8 mouse cellular contexts compared by ENCODE assay signal in the genomic region with DNA sequence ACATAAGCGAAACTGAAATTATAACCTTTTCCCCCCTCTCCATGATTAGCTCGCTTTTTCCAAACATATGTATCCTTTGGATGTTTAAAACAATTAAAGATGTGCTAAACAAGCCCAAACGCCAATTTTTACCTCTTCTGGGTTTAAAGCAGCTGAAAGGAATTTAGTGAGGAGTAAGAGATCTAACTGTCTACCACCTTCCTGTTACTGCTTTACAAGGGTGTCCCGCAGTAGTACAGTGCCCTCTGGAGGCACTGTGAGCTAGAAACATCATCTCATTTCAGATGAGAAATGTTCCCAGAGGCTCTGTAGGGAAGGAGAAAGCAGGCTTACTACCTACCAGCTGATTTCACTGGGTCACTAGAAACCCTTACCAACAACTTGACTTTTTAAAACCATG.
DNase-seq lines count a peak whose midpoint lies in the region; ATAC-seq and TF ChIP-seq lines count a peak whose summit lies in the region.

No protein-coding gene starts in this region.

- H3K9ac ChIP-seq in liver, postnatal 0 days (replicated peaks) = no peak overlapping the region

- no peaks in the 10 kb centered on the region for H3K27me3 ChIP-seq in liver, postnatal 0 days (ENCODE audit: insufficient read depth, low read length)

- H3K4me1 ChIP-seq in embryonic fibroblast, embryonic 13.5 days (ENCODE audit: control insufficient read depth, insufficient read depth, low read length) = no peaks in the 10 kb centered on the region
- H3K4me1 ChIP-seq in liver, postnatal 0 days (ENCODE audit: insufficient read depth) = no peaks in the 10 kb centered on the region

- H3K27ac ChIP-seq in embryonic fibroblast, embryonic 13.5 days (ENCODE audit: insufficient read depth, low read length) = no peak overlapping the region
- H3K27ac ChIP-seq in liver, postnatal 0 days (ENCODE audit: low read depth) = no peak overlapping the region

- ATAC-seq in liver, postnatal 0 days = no peak
- ATAC-seq in cerebellum, adult (ENCODE audit: insufficient number of reproducible peaks, low FRiP score, low TSS enrichment) = no peak; the same call in 1 of the 2 replicates

- no peak for TF ChIP-seq EP300 in liver, postnatal 0 days (IDR thresholded peaks at IDR 0.05; ENCODE audit: low read depth)

- DNase-seq in ovary, postnatal 36 days (ENCODE audit: low spot score) = peak; percentile 19
- no peak for DNase-seq in ovary, postnatal 10 days (ENCODE audit: low spot score)
- peak; percentile 21 for DNase-seq in T-cell, adult 2 months (ENCODE audit: low spot score)
- peak; percentile 5 to 44 for DNase-seq in kidney, adult 8-10 months
- no peak for DNase-seq in liver, postnatal 0 days
- DNase-seq in retina, embryonic 14.5 days (ENCODE audit: low spot score) = peak; percentile 57

- peak; percentile 44; the same call in 1 of the 2 replicates for TF ChIP-seq CTCF in embryonic fibroblast, embryonic 13.5 days (IDR thresholded peaks at IDR 0.05; ENCODE audit: borderline replicate concordance, insufficient read depth, low read length)
- peak; percentile 75 for TF ChIP-seq CTCF in liver, postnatal 0 days (IDR thresholded peaks at IDR 0.05; ENCODE audit: low read depth)

- H3K4me3 ChIP-seq in embryonic fibroblast, embryonic 13.5 days (ENCODE audit: insufficient read depth, low read length) = no peak overlapping the region
- no peak overlapping the region for H3K4me3 ChIP-seq in liver, postnatal 0 days (ENCODE audit: low read depth, low read length)

- H3K4me2 ChIP-seq in liver, postnatal 0 days (ENCODE audit: low read depth, low read length) = no peak overlapping the region

- no peak for TF ChIP-seq POLR2A in embryonic fibroblast, embryonic 13.5 days (IDR thresholded peaks at IDR 0.05; ENCODE audit: low read depth, low read length)

- WGBS in liver, postnatal 0 days (ENCODE audit: insufficient replicate concordance) = 34% methylated on average over 4 of the region's 4 CpGs

- no peaks in the 10 kb centered on the region for H3K36me3 ChIP-seq in liver, postnatal 0 days (replicated peaks; ENCODE audit: insufficient read depth, low read length)

- no peaks in the 10 kb centered on the region for H3K9me3 ChIP-seq in liver, postnatal 0 days (ENCODE audit: low read length)

Comparison
In these comparisons a context has a peak if more than half of its experiments do, and no peak if none do; other contexts are left out.
1. DNase-seq: peak in ovary, postnatal 36 days (single experiment), T-cell, adult 2 months (single experiment), kidney, adult 8-10 months (2 of 2) and retina, embryonic 14.5 days (single experiment); none in ovary, postnatal 10 days (single experiment) and liver, postnatal 0 days (single experiment).